Mouse (Mus musculus) forebrain, embryonic 10.5 days (tissue): Measurements from ENCODE around the gene Dip2b. TPM values are rescaled to one million over a fixed set of nuclear protein-coding genes. Genes with fewer than 3 reads are reported as not detected.

Experiments used
- DNase-seq: peaks from one replicate; pipeline ENCODE4 v3.0.0-alpha.2; 2017; ENCODE audit warnings: low spot score; ENCODE audit errors: extremely low spot score
- H3K27ac ChIP-seq: fragments of 300-500 bp; sonication (generic); 2 replicates; pipeline ENCODE4 v1.5.1; 2016; ENCODE audit warnings: mild to moderate bottlenecking
- H3K27me3 ChIP-seq: fragments of 300-500 bp; sonication (generic); 2 replicates; pipeline ENCODE4 v1.6.1; 2016; ENCODE audit warnings: mild to moderate bottlenecking; ENCODE audit not compliant: poor library complexity, severe bottlenecking
- H3K36me3 ChIP-seq: fragments of 300-500 bp; sonication (generic); replicated peaks from 2 replicates; pipeline ENCODE4 v1.6.1; 2016; ENCODE audit warnings: mild to moderate bottlenecking, moderate library complexity
- H3K4me1 ChIP-seq: fragments of 300-500 bp; sonication (generic); 2 replicates; pipeline ENCODE4 v1.6.1; 2016
- H3K4me3 ChIP-seq: fragments of 300-500 bp; sonication (generic); 2 replicates; pipeline ENCODE4 v1.5.1; 2016; ENCODE audit warnings: mild to moderate bottlenecking, moderate library complexity
- H3K9me3 ChIP-seq: fragments of 300-500 bp; sonication (generic); 2 replicates; pipeline ENCODE4 v1.6.1; 2016; ENCODE audit warnings: mild to moderate bottlenecking, moderate library complexity
- WGBS: fragments of 180-500 bp; shearing (Covaris S2); methylation state at CpG from one replicate; pipeline ENCODE4 v1.1.7; 2016; 5-methylcytosine and 5-hydroxymethylcytosine counted together
- polyA plus RNA-seq: library from polyadenylated mRNA; unstranded; fragments of >200 nt; fragmentation: Nextera tagmentation; extraction: Ambion mirVana; gene quantifications from 2 replicates; pipeline ENCODE4 v1.2.1, GENCODE M21; 2016

Dip2b gene
- polyA plus RNA-seq, 1 experiment from 2014 or later: 17.4 TPM

DNA sequence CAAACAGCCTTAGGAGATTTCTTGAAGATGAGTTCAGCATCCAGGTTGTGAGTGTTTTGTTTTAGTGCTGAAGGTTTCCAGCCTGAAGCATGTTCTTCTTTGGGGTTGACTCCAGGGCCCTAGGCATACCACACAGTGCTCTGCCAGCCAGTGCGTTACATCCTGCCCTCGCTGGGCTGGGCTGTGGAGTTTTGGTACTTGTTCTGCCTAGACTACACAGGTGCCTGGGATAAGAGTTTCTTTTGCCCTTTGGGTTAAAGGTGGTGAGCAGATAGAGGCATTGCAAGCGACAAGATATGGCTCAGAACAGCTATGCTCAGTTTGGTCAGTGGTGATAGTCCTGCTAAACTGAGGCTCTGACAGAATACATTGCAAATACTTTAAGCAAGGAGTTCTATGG, 19.7 kb downstream of the Dip2b start:
- WGBS: 93% methylated on average over 3 of the region's 3 CpGs
- H3K4me1 ChIP-seq: peaks cover 10% of the 10 kb centered on the region; the same call in 1 of the 2 replicates
- no peak overlapping the region for H3K4me3 ChIP-seq

DNA sequence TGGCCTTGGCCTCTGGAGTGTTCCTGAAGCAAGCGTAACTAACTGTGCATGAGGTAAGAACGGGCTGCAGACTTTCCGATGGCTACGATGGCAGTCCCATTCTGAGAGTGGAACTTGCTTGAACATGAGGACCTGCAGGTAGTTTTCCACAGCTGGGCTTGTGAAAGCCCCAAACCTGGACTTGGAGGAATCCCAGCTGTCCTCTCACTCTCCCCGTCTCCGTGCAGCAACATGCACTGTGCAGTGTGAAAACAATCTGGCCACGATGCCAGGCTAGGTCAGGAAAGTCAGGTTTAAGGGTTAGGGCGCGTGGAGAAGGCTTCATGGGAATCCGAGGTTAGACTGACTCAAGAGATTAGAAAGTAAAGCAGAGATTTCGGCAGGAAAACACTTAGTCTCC, 20.4 kb downstream of the Dip2b start:
- Histone ChIP-seq H3K4me3 (no peak overlapping the region), H3K27me3 (no peaks in the 10 kb centered on the region), H3K9me3 (no peaks in the 10 kb centered on the region), H3K4me1 (peaks cover 8% of the 10 kb centered on the region; the same call in 1 of the 2 replicates), H3K36me3 (peaks cover 26% of the 10 kb centered on the region), H3K27ac (no peak overlapping the region)
- WGBS: 87% methylated on average over 11 of the region's 11 CpGs
- DNase-seq: no peak

More for the DNA sequence above, 19.7 kb downstream of the Dip2b start:
- Histone ChIP-seq H3K27me3 (no peaks in the 10 kb centered on the region), H3K27ac (no peak overlapping the region), H3K9me3 (no peaks in the 10 kb centered on the region), H3K36me3 (peaks cover 28% of the 10 kb centered on the region)
- DNase-seq: no peak

DNA sequence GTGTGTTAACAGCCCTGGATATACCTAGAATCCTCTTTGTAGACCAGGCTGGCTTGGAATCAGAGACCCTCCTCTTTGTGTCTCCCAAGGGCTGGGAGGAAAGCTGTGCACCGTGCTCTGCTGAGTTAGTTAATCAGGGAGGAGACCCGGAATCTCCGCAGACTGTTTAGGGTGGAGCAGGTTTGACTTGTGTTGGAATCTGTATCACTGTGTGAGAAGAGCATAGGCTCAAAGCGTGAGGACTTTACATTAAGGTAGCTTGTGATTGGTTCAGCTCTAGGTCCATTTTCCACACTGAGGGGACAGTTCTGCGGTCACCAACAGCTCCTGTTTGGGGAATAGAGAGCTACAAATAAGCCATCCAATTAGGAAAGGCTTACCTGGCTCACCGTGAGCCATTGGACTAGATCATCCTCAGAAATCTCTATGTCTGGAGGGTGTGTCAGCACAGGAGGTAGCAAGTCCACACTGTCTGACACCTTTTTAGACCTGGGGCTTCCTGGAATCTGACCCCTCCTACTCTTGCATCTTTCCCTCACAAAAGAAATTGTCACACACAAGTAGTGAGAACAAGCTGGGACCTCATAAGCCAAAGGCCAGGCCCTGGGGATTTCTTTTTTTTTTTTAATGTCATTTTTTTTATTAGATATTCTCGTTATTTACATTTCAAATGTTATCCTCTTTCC, 21.3 kb downstream of the Dip2b start:
- H3K27me3 ChIP-seq: no peaks in the 10 kb centered on the region
- H3K4me1 ChIP-seq: peaks cover 8% of the 10 kb centered on the region; the same call in 1 of the 2 replicates
- H3K27ac ChIP-seq: no peak overlapping the region
- DNase-seq: no peak
- no peak overlapping the region for H3K4me3 ChIP-seq
- H3K9me3 ChIP-seq: no peaks in the 10 kb centered on the region
- WGBS: 89% methylated on average over 7 of the region's 7 CpGs
- peaks cover 22% of the 10 kb centered on the region for H3K36me3 ChIP-seq

GRCm38 (mm10) chr15:100060513-100061140, 22.2 kb downstream of the Dip2b start:
- H3K4me1 ChIP-seq: peaks cover 8% of the 10 kb centered on the region; the same call in 1 of the 2 replicates
- H3K27ac ChIP-seq: no peak overlapping the region
- WGBS: 90% methylated on average over 4 of the region's 4 CpGs
- H3K9me3 ChIP-seq: no peaks in the 10 kb centered on the region
- no peak for DNase-seq
- peaks cover 13% of the 10 kb centered on the region for H3K36me3 ChIP-seq
- no peaks in the 10 kb centered on the region for H3K27me3 ChIP-seq
- no peak overlapping the region for H3K4me3 ChIP-seq

GRCm38 (mm10) chr15:100061377-100061776, 22.9 kb downstream of the Dip2b start:
- WGBS: 91% methylated on average over 3 of the region's 3 CpGs
- no peaks in the 10 kb centered on the region for H3K27me3 ChIP-seq
- H3K4me3 ChIP-seq: no peak overlapping the region
- no peaks in the 10 kb centered on the region for H3K9me3 ChIP-seq
- H3K27ac ChIP-seq: no peak overlapping the region
- no peak for DNase-seq
- peaks cover 8% of the 10 kb centered on the region; the same call in 1 of the 2 replicates for H3K4me1 ChIP-seq
- H3K36me3 ChIP-seq: peaks cover 7% of the 10 kb centered on the region

- H3K4me3 ChIP-seq: no peak overlapping the region
- no peak for DNase-seq
- no peaks in the 10 kb centered on the region for H3K27me3 ChIP-seq
- peaks cover 8% of the 10 kb centered on the region; the same call in 1 of the 2 replicates for H3K4me1 ChIP-seq
- no peaks in the 10 kb centered on the region for H3K9me3 ChIP-seq
- 96% methylated on average over 13 of the region's 13 CpGs for WGBS
- no peaks in the 10 kb centered on the region for H3K36me3 ChIP-seq
- H3K27ac ChIP-seq: no peak overlapping the region
Observed at GRCm38 (mm10) chr15:100063229-100063773, 24.8 kb downstream of the Dip2b start.

DNA sequence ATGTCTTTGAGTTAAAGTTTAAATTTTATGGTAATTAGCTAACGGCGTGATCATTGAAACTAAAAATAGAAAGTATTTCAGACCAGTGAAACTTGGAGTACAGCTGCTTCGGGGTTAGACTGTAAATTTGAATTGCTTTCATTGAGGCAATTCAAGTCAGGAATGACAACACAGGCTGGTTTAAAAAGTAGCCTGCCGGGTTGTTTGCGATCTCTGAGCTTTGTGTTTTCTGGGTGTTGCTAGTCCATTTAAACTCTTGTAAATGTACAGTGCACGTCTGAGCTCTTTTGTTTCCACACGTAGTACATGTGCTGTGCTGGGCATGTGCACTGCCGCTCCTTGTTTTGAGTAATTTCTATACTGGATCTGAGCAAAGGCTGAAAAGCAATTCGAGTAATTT, 28.2 kb downstream of the Dip2b start:
- Histone ChIP-seq H3K36me3 (no peaks in the 10 kb centered on the region), H3K27ac (no peak overlapping the region), H3K27me3 (no peaks in the 10 kb centered on the region), H3K4me3 (no peak overlapping the region), H3K9me3 (no peaks in the 10 kb centered on the region), H3K4me1 (peaks cover under 1% of the 10 kb centered on the region; the same call in 1 of the 2 replicates)
- no peak for DNase-seq
- 92% methylated on average over 9 of the region's 9 CpGs for WGBS

DNA sequence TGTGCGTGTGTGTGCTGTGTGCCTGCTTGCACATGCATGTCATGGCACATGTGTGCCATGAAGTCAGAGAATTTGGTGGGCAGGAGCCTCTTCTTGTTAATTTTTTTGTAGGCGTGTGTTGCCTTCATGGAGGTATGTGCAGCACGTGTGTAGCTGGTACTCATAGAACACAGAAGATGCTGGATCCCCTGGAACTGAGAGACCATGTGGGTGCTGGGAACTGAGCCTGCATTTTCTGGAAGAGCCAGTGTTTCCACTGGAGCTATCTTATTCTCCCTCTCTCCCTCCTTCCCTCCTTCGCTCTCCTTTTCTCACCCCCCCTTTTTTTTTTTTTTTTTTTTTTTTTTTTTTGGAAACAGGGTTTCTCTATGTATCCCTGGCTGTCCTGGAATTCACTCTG, 30.6 kb downstream of the Dip2b start:
- Histone ChIP-seq H3K9me3 (no peaks in the 10 kb centered on the region), H3K27me3 (no peaks in the 10 kb centered on the region), H3K27ac (no peak overlapping the region), H3K36me3 (no peaks in the 10 kb centered on the region), H3K4me1 (peaks cover 14% of the 10 kb centered on the region), H3K4me3 (no peak overlapping the region)
- 89% methylated on average over 4 of the region's 4 CpGs for WGBS
- no peak for DNase-seq

- Histone ChIP-seq H3K4me3 (no peak overlapping the region), H3K27ac (no peak overlapping the region), H3K27me3 (no peaks in the 10 kb centered on the region), H3K4me1 (peaks cover 24% of the 10 kb centered on the region), H3K36me3 (no peaks in the 10 kb centered on the region), H3K9me3 (no peaks in the 10 kb centered on the region)
- DNase-seq: no peak
- WGBS: 93% methylated on average over 8 of the region's 8 CpGs
Observed at GRCm38 (mm10) chr15:100070021-100070420, 31.6 kb downstream of the Dip2b start.

DNA sequence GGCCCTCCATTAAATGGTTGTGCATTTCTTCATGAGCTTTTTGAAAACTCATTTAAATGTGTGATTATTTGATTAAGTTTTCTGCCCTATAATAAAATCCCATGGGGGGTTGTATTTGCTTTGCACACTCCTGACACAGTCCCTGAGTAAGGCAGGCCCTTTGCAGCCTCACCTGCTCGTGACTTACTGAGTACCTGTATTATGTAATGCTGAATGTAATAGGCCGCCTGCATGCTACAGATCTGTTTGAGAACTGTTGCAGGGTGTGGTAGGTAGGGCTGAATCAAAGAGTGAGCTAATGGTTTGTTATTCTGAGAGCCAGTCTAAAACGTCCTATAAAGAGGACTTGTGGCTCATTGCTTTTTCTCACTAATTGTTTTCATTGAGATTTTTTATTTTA, 33.4 kb downstream of the Dip2b start:
- Histone ChIP-seq H3K4me3 (no peak overlapping the region), H3K9me3 (no peaks in the 10 kb centered on the region), H3K27ac (no peak overlapping the region), H3K36me3 (no peaks in the 10 kb centered on the region), H3K27me3 (no peaks in the 10 kb centered on the region), H3K4me1 (peaks cover 30% of the 10 kb centered on the region)
- WGBS: 82% methylated on average over 3 of the region's 3 CpGs
- no peak for DNase-seq

- Histone ChIP-seq H3K4me1 (peaks cover 30% of the 10 kb centered on the region), H3K36me3 (no peaks in the 10 kb centered on the region), H3K27me3 (no peaks in the 10 kb centered on the region), H3K9me3 (no peaks in the 10 kb centered on the region), H3K4me3 (no peak overlapping the region), H3K27ac (no peak overlapping the region)
- no peak for DNase-seq
- WGBS: 87% methylated on average over 9 of the region's 9 CpGs
Observed at GRCm38 (mm10) chr15:100073696-100074453, 35.4 kb downstream of the Dip2b start.

GRCm38 (mm10) chr15:100074754-100075153, 36.3 kb downstream of the Dip2b start:
- H3K4me3 ChIP-seq: no peak overlapping the region
- H3K9me3 ChIP-seq: no peaks in the 10 kb centered on the region
- no peak for DNase-seq
- H3K4me1 ChIP-seq: peaks cover 31% of the 10 kb centered on the region
- no peak overlapping the region for H3K27ac ChIP-seq
- H3K36me3 ChIP-seq: no peaks in the 10 kb centered on the region
- H3K27me3 ChIP-seq: no peaks in the 10 kb centered on the region
- 40% methylated on average over 8 of the region's 8 CpGs for WGBS
